Mouse (Mus musculus): Measurements from ENCODE around the gene Guk1. TPM values are rescaled to one million over a fixed set of nuclear protein-coding genes. Genes with fewer than 3 reads are reported as not detected.
A peak's percentile ranks its signal among the peaks of the same experiment; 100 is the strongest.

Gene Guk1
- polyA plus RNA-seq, 1 experiment from 2014 or later: 132 TPM

DNA sequence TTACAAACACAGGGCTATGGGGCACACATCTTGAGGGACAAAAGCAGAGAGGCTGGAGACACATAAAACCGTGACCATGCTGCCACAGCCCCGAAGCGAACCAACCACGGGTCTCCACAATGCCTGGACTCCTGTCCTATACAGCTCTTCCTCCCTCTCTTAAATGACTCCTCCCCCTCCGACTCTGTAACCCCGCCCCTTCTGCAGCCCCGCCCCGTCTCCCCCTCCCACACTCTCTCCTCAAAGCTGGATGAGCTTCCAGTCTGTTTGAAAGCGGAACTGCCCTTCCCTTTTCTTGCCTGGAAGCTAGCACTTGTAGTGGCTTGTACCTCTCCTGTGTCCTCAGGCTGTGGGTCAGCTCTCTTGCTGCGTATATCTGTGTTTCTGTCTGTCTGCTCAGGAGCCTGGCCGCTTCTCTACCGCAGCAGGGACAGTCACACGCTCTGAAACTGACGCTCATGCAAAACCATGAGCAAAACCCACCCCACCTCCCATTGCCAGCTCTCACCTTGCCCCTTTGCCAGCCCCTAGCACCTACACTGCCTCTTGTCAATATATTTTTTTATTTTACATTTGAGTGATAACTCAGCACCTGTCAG is 50.1 kb downstream of the Guk1 start:
- no peaks in the 10 kb centered on the region for H3K4me1 ChIP-seq (ENCODE audit: control insufficient read depth, insufficient read depth, low read length)
- 8% methylated on average over 14 of the region's 14 CpGs for WGBS
- no peak overlapping the region for H3K27ac ChIP-seq (ENCODE audit: low read depth, low read length)
- H3K36me3 ChIP-seq (ENCODE audit: control insufficient read depth, insufficient read depth, low read length): no peaks in the 10 kb centered on the region
- ATAC-seq (ENCODE audit: low FRiP score, low TSS enrichment): peak; percentile 73
- peaks cover 8% of the 10 kb centered on the region for H3K27me3 ChIP-seq (ENCODE audit: control insufficient read depth, insufficient read depth, low read length)
- no peaks in the 10 kb centered on the region for H3K9me3 ChIP-seq (ENCODE audit: control insufficient read depth, low read length)
- no peak overlapping the region for H3K9ac ChIP-seq (ENCODE audit: low read depth, low read length)
- no peak overlapping the region for H3K4me3 ChIP-seq (ENCODE audit: low read length)
- H3K4me2 ChIP-seq (replicated peaks; ENCODE audit: low read depth, low read length): peak overlapping the region; percentile 29

DNA sequence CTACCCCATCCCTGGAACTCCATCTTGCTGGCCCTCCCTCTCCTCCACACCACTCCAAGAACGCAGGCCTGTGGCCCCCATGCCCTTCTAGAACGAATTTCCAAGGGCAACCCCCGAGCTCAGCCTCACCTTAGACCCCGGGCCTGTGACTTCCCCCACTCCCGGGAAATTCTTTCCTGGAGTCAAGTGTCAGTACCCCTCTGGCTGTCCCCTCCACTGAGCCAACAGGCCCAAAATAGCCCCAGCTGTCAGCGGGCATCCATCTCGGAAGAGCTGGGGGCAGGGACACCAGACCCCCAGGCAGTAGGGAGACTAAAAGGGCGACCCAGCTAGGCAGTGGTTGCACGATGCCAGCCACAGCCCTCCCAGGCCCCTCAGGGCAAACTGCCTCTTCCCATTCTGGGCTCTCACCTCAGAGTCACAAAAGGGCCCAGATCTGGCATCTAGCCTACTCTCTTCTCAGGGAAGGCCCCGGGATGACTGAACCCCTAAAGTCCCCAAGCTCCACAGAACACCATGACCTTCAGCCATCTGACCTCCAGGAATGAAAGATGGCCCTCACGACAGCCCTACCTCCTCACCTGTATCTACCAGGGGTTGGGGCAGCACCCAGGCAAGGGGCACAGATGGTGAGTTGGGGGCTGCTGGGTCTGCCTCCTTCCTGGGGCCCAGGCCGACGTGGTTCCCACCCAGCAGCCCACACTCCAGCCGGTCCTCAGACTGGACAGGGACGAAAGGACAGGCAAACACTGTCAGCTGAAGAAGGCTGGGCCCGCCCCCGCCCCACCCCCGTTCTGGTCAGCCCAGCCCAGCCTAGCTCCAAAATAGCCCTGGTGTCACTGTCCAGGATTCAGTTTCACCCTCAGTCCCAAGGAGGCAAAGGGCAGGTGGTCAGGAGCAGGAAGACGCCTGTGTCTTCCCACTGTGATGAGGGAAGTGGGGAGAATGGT is 53.2 kb downstream of the Guk1 start:
- no peak overlapping the region for H3K27ac ChIP-seq (ENCODE audit: low read depth, low read length)
- ATAC-seq (ENCODE audit: low FRiP score, low TSS enrichment): no peak

DNA sequence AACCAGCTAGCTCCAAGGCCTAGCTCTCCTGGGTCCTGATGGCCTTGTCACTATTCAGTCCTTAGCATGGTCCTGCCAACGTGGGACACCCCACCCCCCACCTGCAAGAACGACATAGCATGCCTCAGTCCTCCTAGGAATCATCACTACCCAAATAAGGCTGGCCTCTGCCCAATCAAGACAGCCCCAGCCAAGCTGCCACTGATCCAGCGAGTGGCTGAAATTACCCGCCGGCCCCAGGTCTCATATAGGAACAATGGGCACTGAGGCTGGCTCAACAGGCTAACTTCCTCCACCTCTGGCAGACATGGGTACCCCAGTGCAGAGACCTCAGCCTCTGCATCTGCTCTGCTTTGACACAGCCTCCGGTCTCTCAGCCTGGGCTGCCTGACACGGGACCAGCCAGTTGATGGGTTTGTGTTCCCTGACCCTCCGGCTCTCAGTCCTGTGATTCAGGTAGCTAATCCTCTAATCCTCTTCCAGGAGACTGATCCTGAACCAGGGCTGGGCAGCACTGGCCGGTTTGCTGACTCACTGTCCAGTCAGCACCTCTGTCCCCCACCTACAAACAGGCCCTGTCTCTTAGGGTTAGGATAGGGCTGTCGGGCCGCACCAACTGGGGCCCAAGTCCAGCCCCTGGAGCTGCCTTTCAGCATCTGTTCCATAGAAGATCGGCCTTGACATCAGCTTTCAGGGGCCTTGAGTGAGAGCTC is 54.9 kb downstream of the Guk1 start:
- Histone ChIP-seq H3K4me3 (ENCODE audit: low read length) (no peak overlapping the region), H3K4me1 (ENCODE audit: control insufficient read depth, insufficient read depth, low read length) (peaks cover 9% of the 10 kb centered on the region), H3K4me2 (replicated peaks; ENCODE audit: low read depth, low read length) (no peak overlapping the region), H3K9ac (ENCODE audit: low read depth, low read length) (no peak overlapping the region), H3K9me3 (ENCODE audit: control insufficient read depth, low read length) (no peaks in the 10 kb centered on the region), H3K27me3 (ENCODE audit: control insufficient read depth, insufficient read depth, low read length) (peaks cover 54% of the 10 kb centered on the region), H3K27ac (ENCODE audit: low read depth, low read length) (no peak overlapping the region), H3K36me3 (ENCODE audit: control insufficient read depth, insufficient read depth, low read length) (no peaks in the 10 kb centered on the region)
- no peak for ATAC-seq (ENCODE audit: low FRiP score, low TSS enrichment)
- 70% methylated on average over 12 of the region's 12 CpGs for WGBS

More for the DNA sequence above, 53.2 kb downstream of the Guk1 start:
- Histone ChIP-seq H3K4me1 (ENCODE audit: control insufficient read depth, insufficient read depth, low read length) (peaks cover 9% of the 10 kb centered on the region), H3K36me3 (ENCODE audit: control insufficient read depth, insufficient read depth, low read length) (no peaks in the 10 kb centered on the region), H3K4me2 (replicated peaks; ENCODE audit: low read depth, low read length) (no peak overlapping the region), H3K27me3 (ENCODE audit: control insufficient read depth, insufficient read depth, low read length) (peaks cover 39% of the 10 kb centered on the region), H3K9ac (ENCODE audit: low read depth, low read length) (no peak overlapping the region), H3K4me3 (ENCODE audit: low read length) (no peak overlapping the region), H3K9me3 (ENCODE audit: control insufficient read depth, low read length) (no peaks in the 10 kb centered on the region)
- 47% methylated on average over 19 of the region's 19 CpGs for WGBS

DNA sequence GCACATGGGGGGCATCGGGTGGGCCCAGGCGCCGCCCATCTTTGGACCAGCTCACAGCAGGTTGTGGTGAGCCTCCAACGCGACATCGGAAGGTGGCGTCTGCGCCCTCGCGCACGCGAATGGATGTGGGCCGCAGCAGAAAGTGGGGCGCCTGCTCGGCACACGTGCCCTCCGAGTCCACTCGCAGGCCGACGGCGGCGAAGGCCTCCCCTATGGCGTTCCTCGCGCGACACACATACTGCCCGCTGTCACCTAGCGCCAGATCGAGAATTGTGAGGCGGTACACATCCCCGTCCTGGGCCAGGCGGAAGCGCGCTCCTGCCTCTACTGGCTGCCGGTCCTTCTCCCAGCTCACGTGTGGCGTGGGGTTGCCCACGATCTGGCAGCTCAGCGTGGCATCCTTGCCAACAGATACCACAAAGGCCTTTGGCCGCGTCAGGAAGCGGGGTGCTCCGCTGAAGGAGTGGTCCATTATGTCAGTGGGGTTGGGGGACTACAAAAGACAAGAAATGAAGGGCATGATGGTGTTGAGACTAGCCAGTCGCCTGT is 56.0 kb downstream of the Guk1 start, which contains the start of gene Obscn:
Gene Obscn (minus strand): TSS at position 499 of the 549 bp plus-strand sequence.
- peak within 1 kb of the TSS; percentile 22 for H3K4me3 ChIP-seq (ENCODE audit: low read length)
- 19% methylated on average over 44 of the region's 44 CpGs for WGBS
- no peak within 1 kb of the TSS; the same call in 1 of the 2 replicates for H3K9ac ChIP-seq (ENCODE audit: low read depth, low read length)
- peaks cover 54% of the 10 kb centered on the region for H3K27me3 ChIP-seq (ENCODE audit: control insufficient read depth, insufficient read depth, low read length)
- H3K4me1 ChIP-seq (ENCODE audit: control insufficient read depth, insufficient read depth, low read length): peaks cover 9% of the 10 kb centered on the region
- peak within 1 kb of the TSS; percentile 44 for H3K4me2 ChIP-seq (replicated peaks; ENCODE audit: low read depth, low read length)
- H3K27ac ChIP-seq (ENCODE audit: low read depth, low read length): no peak within 1 kb of the TSS
- ATAC-seq (ENCODE audit: low FRiP score, low TSS enrichment): no peak
- H3K9me3 ChIP-seq (ENCODE audit: control insufficient read depth, low read length): no peaks in the 10 kb centered on the region
- no peaks in the 10 kb centered on the region for H3K36me3 ChIP-seq (ENCODE audit: control insufficient read depth, insufficient read depth, low read length)

DNA sequence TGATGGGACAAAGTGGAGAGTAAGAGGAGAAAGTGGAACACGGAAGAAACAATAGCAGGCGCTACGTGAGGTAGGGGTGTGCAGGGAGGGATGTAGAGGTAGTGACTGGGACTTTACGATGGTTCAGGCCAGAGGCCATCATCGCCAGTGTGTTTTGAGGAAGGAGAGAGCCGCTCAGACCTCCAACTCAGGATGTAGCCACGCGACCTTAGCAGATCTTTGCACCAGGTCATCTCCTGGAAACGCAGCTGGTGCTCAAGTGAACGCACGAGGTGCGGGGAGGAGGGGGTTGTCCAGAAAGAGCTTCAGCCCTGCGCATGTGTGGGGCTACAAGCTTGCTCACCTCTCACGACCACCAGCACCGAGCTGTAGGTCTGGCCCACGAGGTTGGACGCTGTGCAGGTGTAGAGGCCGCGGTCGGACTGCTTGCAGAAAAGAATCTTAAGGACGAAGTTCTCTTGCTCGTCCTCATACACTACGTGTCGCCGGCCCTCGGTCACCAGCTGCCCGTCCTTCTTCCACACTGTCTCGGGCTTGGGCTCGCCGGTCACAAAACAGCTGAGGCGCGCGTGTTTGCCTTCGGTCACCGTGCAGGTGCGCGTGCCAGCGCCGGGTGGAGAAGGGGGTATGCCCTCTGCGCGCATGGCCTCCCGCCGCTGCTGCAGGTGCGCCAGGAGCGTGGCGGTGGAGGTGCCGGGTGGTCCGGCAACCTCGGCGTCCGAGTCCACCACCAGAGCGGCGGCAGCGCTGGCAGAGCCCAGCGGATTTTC is 56.8 kb downstream of the Guk1 start:
- H3K4me3 ChIP-seq (ENCODE audit: low read length): peak overlapping the region; percentile 22
- peak overlapping the region; percentile 44 for H3K4me2 ChIP-seq (replicated peaks; ENCODE audit: low read depth, low read length)
- no peak for ATAC-seq (ENCODE audit: low FRiP score, low TSS enrichment)
- no peak overlapping the region for H3K27ac ChIP-seq (ENCODE audit: low read depth, low read length)
- H3K9me3 ChIP-seq (ENCODE audit: control insufficient read depth, low read length): no peaks in the 10 kb centered on the region
- H3K36me3 ChIP-seq (ENCODE audit: control insufficient read depth, insufficient read depth, low read length): no peaks in the 10 kb centered on the region
- WGBS: 9% methylated on average over 55 of the region's 55 CpGs
- peaks cover 54% of the 10 kb centered on the region for H3K27me3 ChIP-seq (ENCODE audit: control insufficient read depth, insufficient read depth, low read length)
- H3K9ac ChIP-seq (ENCODE audit: low read depth, low read length): no peak overlapping the region; the same call in 1 of the 2 replicates
- peaks cover 9% of the 10 kb centered on the region for H3K4me1 ChIP-seq (ENCODE audit: control insufficient read depth, insufficient read depth, low read length)

DNA sequence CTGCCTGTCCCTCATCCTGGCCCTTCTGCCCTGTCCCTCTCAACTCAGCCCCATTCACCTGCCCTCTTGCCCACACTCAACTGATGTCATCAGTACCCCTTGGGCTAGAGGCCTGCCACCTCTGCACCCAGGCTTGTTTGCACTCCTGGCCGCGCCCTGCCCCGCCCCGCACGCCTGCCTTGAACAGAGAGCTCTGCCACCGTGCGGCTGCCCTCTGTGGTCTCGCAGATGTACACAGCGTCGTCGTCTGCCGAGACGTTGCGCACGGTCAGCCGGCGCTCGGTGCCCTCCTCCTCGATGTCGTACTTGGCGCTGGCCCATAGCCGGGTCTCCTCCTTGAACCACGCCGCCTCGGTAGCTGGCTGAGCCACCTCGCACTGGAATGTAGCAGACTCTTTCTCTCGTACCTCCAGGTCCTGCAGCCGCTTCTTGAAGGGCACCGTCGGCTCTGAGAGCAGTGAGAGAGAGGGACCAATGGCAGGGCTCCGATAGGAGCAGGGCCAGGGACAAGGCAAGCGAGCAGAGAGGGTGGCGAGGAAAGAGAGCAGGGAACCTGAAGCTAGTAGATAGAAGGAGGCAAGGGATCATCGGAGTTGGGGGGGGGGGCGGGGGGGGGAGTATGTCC is 57.5 kb downstream of the Guk1 start:
- peaks cover 9% of the 10 kb centered on the region for H3K4me1 ChIP-seq (ENCODE audit: control insufficient read depth, insufficient read depth, low read length)
- H3K27ac ChIP-seq (ENCODE audit: low read depth, low read length): no peak overlapping the region
- ATAC-seq (ENCODE audit: low FRiP score, low TSS enrichment): 0 out of 2 replicates have a peak, but pooled peaks have one; percentile 21
- no peak overlapping the region for H3K9ac ChIP-seq (ENCODE audit: low read depth, low read length)
- no peak overlapping the region for H3K4me3 ChIP-seq (ENCODE audit: low read length)
- H3K27me3 ChIP-seq (ENCODE audit: control insufficient read depth, insufficient read depth, low read length): peaks cover 54% of the 10 kb centered on the region
- no peaks in the 10 kb centered on the region for H3K36me3 ChIP-seq (ENCODE audit: control insufficient read depth, insufficient read depth, low read length)
- no peaks in the 10 kb centered on the region for H3K9me3 ChIP-seq (ENCODE audit: control insufficient read depth, low read length)
- H3K4me2 ChIP-seq (replicated peaks; ENCODE audit: low read depth, low read length): peak overlapping the region; percentile 19; the same call in 1 of the 2 replicates
- WGBS: 7% methylated on average over 35 of the region's 35 CpGs
